Mouse (Mus musculus): ENCODE measurements around the gene Lars2. TPM values are rescaled to one million over a fixed set of nuclear protein-coding genes. Genes with fewer than 3 reads are reported as not detected.

Lars2 gene
- polyA plus RNA-seq, 2 experiments = 230 to 1,005 TPM

GRCm38 (mm10) chr9:123359981-123360380 lies 6.7 kb upstream of the Lars2 start:
- ATAC-seq (ENCODE audit: insufficient read depth) = no peak
- Histone ChIP-seq H3K27ac (no peak overlapping the region), H3K4me1 (replicated peaks; ENCODE audit: control insufficient read depth in 2 of 2, insufficient read depth in 2 of 2, low read length in 1 of 2) (no peaks in the 10 kb centered on the region), H3K36me3 (replicated peaks; ENCODE audit: control insufficient read depth, insufficient read depth, low read depth) (no peaks in the 10 kb centered on the region), H3K4me2 (ENCODE audit: low read depth) (no peak overlapping the region), H3K9ac (replicated peaks) (no peak overlapping the region), H3K27me3 (ENCODE audit: control insufficient read depth, insufficient read depth, low read length) (no peaks in the 10 kb centered on the region), H3K9me3 (ENCODE audit: control insufficient read depth, low read length) (no peaks in the 10 kb centered on the region), H3K4me3 (ENCODE audit: insufficient read depth in 1 of 2, low read depth in 2 of 2, low read length in 2 of 2) (no peak overlapping the region)
- TF ChIP-seq CTCF (IDR thresholded peaks at IDR 0.05; ENCODE audit: low read depth) (no peak), EP300 (IDR thresholded peaks at IDR 0.05; ENCODE audit: low read depth) (no peak)
- WGBS (ENCODE audit: insufficient replicate concordance) = 20% methylated on average over 3 of the region's 3 CpGs
- DNase-seq (ENCODE audit: low read depth in 3 of 3, low spot score in 3 of 3) = no peak

- ATAC-seq (ENCODE audit: insufficient read depth) (no peak), DNase-seq (ENCODE audit: low read depth in 3 of 3, low spot score in 3 of 3) (no peak)
- 42% methylated on average over 1 of the region's 1 CpGs for WGBS (ENCODE audit: insufficient replicate concordance)
- H3K9ac ChIP-seq (replicated peaks) = no peak overlapping the region
- H3K4me3 ChIP-seq (ENCODE audit: insufficient read depth in 1 of 2, low read depth in 2 of 2, low read length in 2 of 2) = no peak overlapping the region
- no peaks in the 10 kb centered on the region for H3K27me3 ChIP-seq (ENCODE audit: control insufficient read depth, insufficient read depth, low read length)
- H3K4me1 ChIP-seq (replicated peaks; ENCODE audit: control insufficient read depth in 2 of 2, insufficient read depth in 2 of 2, low read length in 1 of 2) = peaks cover 11 to 14% of the 10 kb centered on the region in 2 experiments
- H3K27ac ChIP-seq = no peak overlapping the region
- no peaks in the 10 kb centered on the region for H3K9me3 ChIP-seq (ENCODE audit: control insufficient read depth, low read length)
- no peaks in the 10 kb centered on the region for H3K36me3 ChIP-seq (replicated peaks; ENCODE audit: control insufficient read depth, insufficient read depth, low read depth)
- no peak overlapping the region for H3K4me2 ChIP-seq (ENCODE audit: low read depth)
- no peak for TF ChIP-seq CTCF (IDR thresholded peaks at IDR 0.05; ENCODE audit: low read depth)
These were observed 1.4 kb upstream of the Lars2 start for GRCm38 (mm10) chr9:123365353-123365752.

DNA sequence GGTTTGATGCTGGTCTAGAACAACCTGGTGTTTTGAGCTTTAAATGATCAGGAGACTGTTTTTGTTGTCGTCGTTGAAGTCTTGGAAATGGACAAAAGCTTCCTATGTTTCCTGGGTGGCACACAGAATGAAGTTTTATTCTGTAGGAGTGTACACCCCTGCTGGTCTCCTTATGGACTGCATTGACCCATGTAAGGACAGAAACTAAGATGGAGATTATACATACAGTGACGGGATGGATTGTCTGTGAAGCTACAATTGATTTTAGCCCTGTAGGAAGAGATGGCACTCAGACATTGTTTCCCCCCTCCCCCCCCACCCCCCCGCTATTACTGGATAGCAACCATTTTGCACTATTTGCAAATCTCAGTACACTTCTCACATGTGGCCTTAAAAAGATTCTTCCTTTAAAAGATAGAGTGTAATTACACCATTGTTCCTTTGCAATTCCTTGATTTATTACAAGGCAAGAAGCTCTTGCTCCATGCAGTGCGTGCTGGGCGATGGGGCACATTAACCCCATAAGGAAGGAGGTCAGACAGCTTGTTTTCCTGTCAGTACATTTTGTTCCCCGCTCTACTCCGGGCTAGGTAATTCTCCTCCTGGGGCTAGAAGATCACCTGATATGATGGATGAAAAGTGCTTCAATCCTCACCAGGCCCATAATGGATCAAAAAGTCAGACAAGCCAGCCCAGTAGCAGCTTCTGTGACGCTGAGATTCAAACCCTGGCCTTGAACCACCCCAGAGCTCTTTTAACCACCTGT lies 602 bp upstream of the Lars2 start:
- Histone ChIP-seq H3K4me3 (ENCODE audit: insufficient read depth in 1 of 2, low read depth in 2 of 2, low read length in 2 of 2) (peak overlapping the region; percentile 50 to 94; a peak in 3 of 4 replicates), H3K9ac (replicated peaks) (peak overlapping the region; percentile 27), H3K4me2 (ENCODE audit: low read depth) (peak overlapping the region; percentile 93), H3K27me3 (ENCODE audit: control insufficient read depth, insufficient read depth, low read length) (no peaks in the 10 kb centered on the region), H3K4me1 (replicated peaks; ENCODE audit: control insufficient read depth in 2 of 2, insufficient read depth in 2 of 2, low read length in 1 of 2) (peaks cover 11 to 14% of the 10 kb centered on the region in 2 experiments), H3K27ac (0 out of 2 replicates have a peak overlapping the region, but pooled peaks have one; percentile 35), H3K9me3 (ENCODE audit: control insufficient read depth, low read length) (no peaks in the 10 kb centered on the region), H3K36me3 (replicated peaks; ENCODE audit: control insufficient read depth, insufficient read depth, low read depth) (no peaks in the 10 kb centered on the region)
- WGBS (ENCODE audit: insufficient replicate concordance) = 27% methylated on average over 9 of the region's 9 CpGs
- TF ChIP-seq CTCF (IDR thresholded peaks at IDR 0.05; ENCODE audit: low read depth) = no peak
- TF ChIP-seq EP300 (IDR thresholded peaks at IDR 0.05; ENCODE audit: low read depth) = no peak
- DNase-seq (ENCODE audit: low read depth in 3 of 3, low spot score in 3 of 3) (no peak), ATAC-seq (ENCODE audit: insufficient read depth) (peak; percentile 38)

GRCm38 (mm10) chr9:123367636-123368035 lies 909 bp downstream of the Lars2 start:
- no peak for DNase-seq (ENCODE audit: low read depth in 3 of 3, low spot score in 3 of 3)
- peak overlapping the region; percentile 93 for H3K4me2 ChIP-seq (ENCODE audit: low read depth)
- H3K36me3 ChIP-seq (replicated peaks; ENCODE audit: control insufficient read depth, insufficient read depth, low read depth) = no peaks in the 10 kb centered on the region; the same call in 1 of the 2 replicates
- TF ChIP-seq CTCF (IDR thresholded peaks at IDR 0.05; ENCODE audit: low read depth) (no peak), EP300 (IDR thresholded peaks at IDR 0.05; ENCODE audit: low read depth) (no peak)
- ATAC-seq (ENCODE audit: insufficient read depth) = no peak
- H3K4me3 ChIP-seq (ENCODE audit: insufficient read depth in 1 of 2, low read depth in 2 of 2, low read length in 2 of 2) = peak overlapping the region; percentile 77 to 94
- no peaks in the 10 kb centered on the region for H3K27me3 ChIP-seq (ENCODE audit: control insufficient read depth, insufficient read depth, low read length)
- H3K9me3 ChIP-seq (ENCODE audit: control insufficient read depth, low read length) = no peaks in the 10 kb centered on the region
- H3K9ac ChIP-seq (replicated peaks) = peak overlapping the region; percentile 91
- peaks cover 11 to 14% of the 10 kb centered on the region in 2 experiments for H3K4me1 ChIP-seq (replicated peaks; ENCODE audit: control insufficient read depth in 2 of 2, insufficient read depth in 2 of 2, low read length in 1 of 2)
- no peak overlapping the region; the same call in 1 of the 2 replicates for H3K27ac ChIP-seq

DNA sequence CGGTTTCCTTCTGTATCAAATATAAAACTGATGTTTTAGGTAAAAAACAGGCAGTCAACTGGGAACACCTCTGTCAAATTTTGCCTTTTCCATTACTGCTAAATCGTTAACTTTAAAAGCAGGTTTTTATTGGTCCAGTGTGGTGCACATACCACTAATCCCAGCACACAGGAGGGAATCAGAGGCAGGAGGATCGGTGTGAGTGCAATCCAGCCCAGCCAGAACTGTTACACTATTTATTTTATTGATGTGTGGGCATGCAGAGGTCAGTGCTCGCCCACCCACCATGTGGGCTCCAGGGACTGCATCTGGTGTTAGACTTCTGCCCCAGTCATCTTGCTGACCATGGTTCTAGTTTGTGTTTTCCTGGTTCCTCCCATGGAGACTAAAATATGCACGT lies 15.7 kb downstream of the Lars2 start:
- Histone ChIP-seq H3K27ac (no peak overlapping the region), H3K4me2 (ENCODE audit: low read depth) (no peak overlapping the region), H3K4me1 (replicated peaks; ENCODE audit: control insufficient read depth in 2 of 2, insufficient read depth in 2 of 2, low read length in 1 of 2) (peaks cover 7 to 12% of the 10 kb centered on the region in 2 experiments), H3K4me3 (ENCODE audit: insufficient read depth in 1 of 2, low read depth in 2 of 2, low read length in 2 of 2) (no peak overlapping the region), H3K27me3 (ENCODE audit: control insufficient read depth, insufficient read depth, low read length) (no peaks in the 10 kb centered on the region), H3K9me3 (ENCODE audit: control insufficient read depth, low read length) (no peaks in the 10 kb centered on the region), H3K9ac (replicated peaks) (no peak overlapping the region), H3K36me3 (replicated peaks; ENCODE audit: control insufficient read depth, insufficient read depth, low read depth) (peaks cover 6% of the 10 kb centered on the region; the same call in 1 of the 2 replicates)
- 72% methylated on average over 5 of the region's 5 CpGs for WGBS (ENCODE audit: insufficient replicate concordance)
- no peak for DNase-seq (ENCODE audit: low read depth in 3 of 3, low spot score in 3 of 3)
- no peak for ATAC-seq (ENCODE audit: insufficient read depth)
- TF ChIP-seq EP300 (IDR thresholded peaks at IDR 0.05; ENCODE audit: low read depth) (no peak), CTCF (IDR thresholded peaks at IDR 0.05; ENCODE audit: low read depth) (no peak)

Measured in liver, embryonic 14.5 days (tissue).